Mouse (Mus musculus): ENCODE measurements around the gene Agpat1. TPM values are rescaled to one million over a fixed set of nuclear protein-coding genes. Genes with fewer than 3 reads are reported as not detected.

The Agpat1 gene
- polyA plus RNA-seq, 2 experiments: 19.0 to 35.9 TPM

- DNase-seq (ENCODE audit: low read depth in 3 of 3, low spot score in 3 of 3): peak; percentile 85 to 89 (median 87)
- Histone ChIP-seq H3K4me2 (ENCODE audit: low read depth) (peak overlapping the region; percentile 89), H3K4me1 (replicated peaks; ENCODE audit: control insufficient read depth in 2 of 2, insufficient read depth in 2 of 2, low read length in 1 of 2) (peaks cover 21 to 29% of the 10 kb centered on the region in 2 experiments), H3K27ac (peak overlapping the region; percentile 5; the same call in 1 of the 2 replicates), H3K27me3 (ENCODE audit: control insufficient read depth, insufficient read depth, low read length) (no peaks in the 10 kb centered on the region), H3K9me3 (ENCODE audit: control insufficient read depth, low read length) (no peaks in the 10 kb centered on the region), H3K4me3 (ENCODE audit: insufficient read depth in 1 of 2, low read depth in 2 of 2, low read length in 2 of 2) (peak overlapping the region; percentile 69), H3K9ac (replicated peaks) (peak overlapping the region; percentile 83), H3K36me3 (replicated peaks; ENCODE audit: control insufficient read depth, insufficient read depth, low read depth) (no peaks in the 10 kb centered on the region)
- TF ChIP-seq CTCF (IDR thresholded peaks at IDR 0.05; ENCODE audit: low read depth) (no peak), EP300 (IDR thresholded peaks at IDR 0.05; ENCODE audit: low read depth) (no peak)
- 0% methylated on average over 49 of the region's 50 CpGs for WGBS (ENCODE audit: insufficient replicate concordance)
- peak; percentile 88 for ATAC-seq (ENCODE audit: insufficient read depth)
Measured at GRCm38 (mm10) chr17:34587423-34587811, 16.6 kb upstream of the Agpat1 start.

GRCm38 (mm10) chr17:34587814-34588213 lies 16.2 kb upstream of the Agpat1 start:
- DNase-seq (ENCODE audit: low read depth in 3 of 3, low spot score in 3 of 3): no peak
- peaks cover 21 to 29% of the 10 kb centered on the region in 2 experiments for H3K4me1 ChIP-seq (replicated peaks; ENCODE audit: control insufficient read depth in 2 of 2, insufficient read depth in 2 of 2, low read length in 1 of 2)
- H3K4me3 ChIP-seq (ENCODE audit: insufficient read depth in 1 of 2, low read depth in 2 of 2, low read length in 2 of 2): peak overlapping the region; percentile 69
- TF ChIP-seq EP300 (IDR thresholded peaks at IDR 0.05; ENCODE audit: low read depth) (no peak), CTCF (IDR thresholded peaks at IDR 0.05; ENCODE audit: low read depth) (no peak)
- under 1% methylated on average over 19 of the region's 19 CpGs for WGBS (ENCODE audit: insufficient replicate concordance)
- no peak for ATAC-seq (ENCODE audit: insufficient read depth)
- H3K9ac ChIP-seq (replicated peaks): peak overlapping the region; percentile 83
- no peaks in the 10 kb centered on the region for H3K36me3 ChIP-seq (replicated peaks; ENCODE audit: control insufficient read depth, insufficient read depth, low read depth)
- no peaks in the 10 kb centered on the region for H3K9me3 ChIP-seq (ENCODE audit: control insufficient read depth, low read length)
- H3K27ac ChIP-seq: peak overlapping the region; percentile 5; the same call in 1 of the 2 replicates
- H3K27me3 ChIP-seq (ENCODE audit: control insufficient read depth, insufficient read depth, low read length): no peaks in the 10 kb centered on the region
- peak overlapping the region; percentile 89 for H3K4me2 ChIP-seq (ENCODE audit: low read depth)

- ATAC-seq (ENCODE audit: insufficient read depth): no peak
- Histone ChIP-seq H3K9me3 (ENCODE audit: control insufficient read depth, low read length) (no peaks in the 10 kb centered on the region), H3K4me3 (ENCODE audit: insufficient read depth in 1 of 2, low read depth in 2 of 2, low read length in 2 of 2) (no peak overlapping the region), H3K4me1 (replicated peaks; ENCODE audit: control insufficient read depth in 2 of 2, insufficient read depth in 2 of 2, low read length in 1 of 2) (peaks cover 21 to 29% of the 10 kb centered on the region in 2 experiments), H3K4me2 (ENCODE audit: low read depth) (peak overlapping the region; percentile 89), H3K27ac (no peak overlapping the region), H3K9ac (replicated peaks) (no peak overlapping the region), H3K36me3 (replicated peaks; ENCODE audit: control insufficient read depth, insufficient read depth, low read depth) (no peaks in the 10 kb centered on the region), H3K27me3 (ENCODE audit: control insufficient read depth, insufficient read depth, low read length) (no peaks in the 10 kb centered on the region)
- TF ChIP-seq CTCF (IDR thresholded peaks at IDR 0.05; ENCODE audit: low read depth) (no peak), EP300 (IDR thresholded peaks at IDR 0.05; ENCODE audit: low read depth) (no peak)
- DNase-seq (ENCODE audit: low read depth in 3 of 3, low spot score in 3 of 3): no peak
- WGBS (ENCODE audit: insufficient replicate concordance): 55% methylated on average over 3 of the region's 3 CpGs
Measured at GRCm38 (mm10) chr17:34588767-34589166, 15.3 kb upstream of the Agpat1 start.

DNA sequence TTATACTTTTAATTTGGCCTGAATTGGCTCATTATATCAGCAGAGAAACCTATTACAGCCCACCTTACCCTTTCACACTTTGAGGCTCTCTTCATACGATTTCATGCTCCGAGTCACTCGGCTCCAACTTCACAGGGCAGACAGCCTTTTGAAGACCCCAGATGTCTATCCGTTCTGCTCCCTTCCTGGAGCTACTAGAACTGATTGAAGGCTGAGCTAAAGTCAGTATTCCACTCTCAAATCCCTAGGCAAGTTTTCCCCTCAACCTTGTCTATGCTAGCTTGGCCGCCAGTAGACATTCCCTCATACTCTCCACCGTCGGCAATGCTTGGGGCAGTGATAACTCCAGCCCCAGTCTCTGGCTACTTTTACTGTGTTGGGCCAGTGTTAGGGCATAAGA lies 14.9 kb upstream of the Agpat1 start:
- DNase-seq (ENCODE audit: low read depth in 3 of 3, low spot score in 3 of 3): no peak

GRCm38 (mm10) chr17:34589681-34590101 lies 14.4 kb upstream of the Agpat1 start, which contains the start of gene Gpsm3:
TSS of gene Gpsm3 (plus strand) at chr17:34589806.
- TF ChIP-seq CTCF (IDR thresholded peaks at IDR 0.05; ENCODE audit: low read depth): no peak
- TF ChIP-seq EP300 (IDR thresholded peaks at IDR 0.05; ENCODE audit: low read depth): no peak
- 5% methylated on average over 7 of the region's 7 CpGs for WGBS (ENCODE audit: insufficient replicate concordance)

More for the DNA sequence above, 14.9 kb upstream of the Agpat1 start:
- Histone ChIP-seq H3K4me1 (replicated peaks; ENCODE audit: control insufficient read depth in 2 of 2, insufficient read depth in 2 of 2, low read length in 1 of 2) (peaks cover 21 to 29% of the 10 kb centered on the region in 2 experiments), H3K27me3 (ENCODE audit: control insufficient read depth, insufficient read depth, low read length) (no peaks in the 10 kb centered on the region), H3K4me3 (ENCODE audit: insufficient read depth in 1 of 2, low read depth in 2 of 2, low read length in 2 of 2) (no peak overlapping the region), H3K36me3 (replicated peaks; ENCODE audit: control insufficient read depth, insufficient read depth, low read depth) (no peaks in the 10 kb centered on the region), H3K4me2 (ENCODE audit: low read depth) (peak overlapping the region; percentile 45), H3K27ac (no peak overlapping the region), H3K9me3 (ENCODE audit: control insufficient read depth, low read length) (no peaks in the 10 kb centered on the region), H3K9ac (replicated peaks) (no peak overlapping the region)
- no peak for ATAC-seq (ENCODE audit: insufficient read depth)
- WGBS (ENCODE audit: insufficient replicate concordance): 30% methylated on average over 7 of the region's 7 CpGs
- no peak for TF ChIP-seq EP300 (IDR thresholded peaks at IDR 0.05; ENCODE audit: low read depth)
- TF ChIP-seq CTCF (IDR thresholded peaks at IDR 0.05; ENCODE audit: low read depth): no peak

More at GRCm38 (mm10) chr17:34589681-34590101, 14.4 kb upstream of the Agpat1 start, which contains the start of gene Gpsm3:
- DNase-seq (ENCODE audit: low read depth in 3 of 3, low spot score in 3 of 3) (no peak), ATAC-seq (ENCODE audit: insufficient read depth) (no peak)
- peaks cover 21 to 29% of the 10 kb centered on the region in 2 experiments for H3K4me1 ChIP-seq (replicated peaks; ENCODE audit: control insufficient read depth in 2 of 2, insufficient read depth in 2 of 2, low read length in 1 of 2)
- peak within 1 kb of the TSS; percentile 3 to 34 for H3K4me3 ChIP-seq (ENCODE audit: insufficient read depth in 1 of 2, low read depth in 2 of 2, low read length in 2 of 2)
- H3K9me3 ChIP-seq (ENCODE audit: control insufficient read depth, low read length): no peaks in the 10 kb centered on the region
- no peak within 1 kb of the TSS for H3K9ac ChIP-seq (replicated peaks)
- H3K36me3 ChIP-seq (replicated peaks; ENCODE audit: control insufficient read depth, insufficient read depth, low read depth): no peaks in the 10 kb centered on the region
- peak within 1 kb of the TSS; percentile 89 for H3K4me2 ChIP-seq (ENCODE audit: low read depth)
- H3K27me3 ChIP-seq (ENCODE audit: control insufficient read depth, insufficient read depth, low read length): no peaks in the 10 kb centered on the region
- no peak within 1 kb of the TSS for H3K27ac ChIP-seq
